Mouse (Mus musculus) MEL (cell line): Measurements from ENCODE around the gene Nfix. TPM values are rescaled to one million over a fixed set of nuclear protein-coding genes. Genes with fewer than 3 reads are reported as not detected.

Source experiments
- DNase-seq: peaks from one replicate; pipeline ENCODE4 v3.0.0; 2011; ENCODE audit warnings: low read depth, low spot score
- H3K27ac ChIP-seq: 2 replicates; pipeline ENCODE4 v1.5.1; 2012; ENCODE audit warnings: low read depth, mild to moderate bottlenecking, control low read depth, low read length, moderate library complexity; ENCODE audit not compliant: control insufficient read depth
- H3K27me3 ChIP-seq, 2 experiments: fragments of 150-350 bp in 1 of 2; sonication (generic) in 1 of 2; 2 replicates each; pipeline ENCODE4 v1.6.1; 2012; ENCODE audit warnings: low read length in 2 of 2, mild to moderate bottlenecking in 2 of 2, improper control_type of control experiment in 1 of 2, moderate library complexity in 1 of 2; ENCODE audit not compliant: insufficient read depth in 2 of 2, control insufficient read depth in 1 of 2
- H3K36me3 ChIP-seq, 2 experiments: 2 replicates each; pipeline ENCODE4 v1.6.1; 2012 to 2014; ENCODE audit warnings: low read length in 2 of 2, improper control_type of control experiment in 1 of 2, inconsistent platforms in 1 of 2, mild to moderate bottlenecking in 1 of 2; ENCODE audit not compliant: insufficient read depth in 2 of 2, control insufficient read depth in 1 of 2
- H3K4me1 ChIP-seq, 2 experiments: fragments of 150-350 bp in 1 of 2; sonication (generic) in 1 of 2; 2 replicates each; pipeline ENCODE4 v1.6.1; 2012; ENCODE audit warnings: low read length in 2 of 2, improper control_type of control experiment in 1 of 2, mild to moderate bottlenecking in 1 of 2; ENCODE audit not compliant: insufficient read depth in 2 of 2, control insufficient read depth in 1 of 2
- H3K4me3 ChIP-seq, 2 experiments: fragments of 150-350 bp in 1 of 2; sonication (generic) in 1 of 2; 2 replicates each; pipeline ENCODE4 v1.5.1; 2012; ENCODE audit warnings: low read depth in 2 of 2, low read length in 2 of 2, mild to moderate bottlenecking in 2 of 2, moderate library complexity in 2 of 2, control low read depth in 1 of 2, improper control_type of control experiment in 1 of 2; ENCODE audit not compliant: control insufficient read depth in 1 of 2, insufficient read depth in 1 of 2
- H3K79me2 ChIP-seq: 2 replicates; pipeline ENCODE4 v1.6.1; 2012; ENCODE audit warnings: mild to moderate bottlenecking, low read length, moderate library complexity; ENCODE audit not compliant: control insufficient read depth, poor library complexity, insufficient read depth
- H3K9ac ChIP-seq: 2 replicates; pipeline ENCODE4 v1.6.1; 2012; ENCODE audit warnings: low read depth, mild to moderate bottlenecking, control low read depth, low read length, moderate library complexity; ENCODE audit not compliant: control insufficient read depth, poor library complexity, severe bottlenecking
- H3K9me3 ChIP-seq: fragments of 150-350 bp; sonication (generic); replicated peaks from 2 replicates; pipeline ENCODE4 v1.6.1; 2012; ENCODE audit warnings: mild to moderate bottlenecking, low read length, improper control_type of control experiment, moderate library complexity; ENCODE audit not compliant: insufficient read depth
- CHD2 ChIP-seq: IDR thresholded peaks from 2 replicates; pipeline ENCODE4 v1.6.1; 2011; ENCODE audit warnings: low read length, improper control_type of control experiment
- E2F4 ChIP-seq: IDR thresholded peaks from 2 replicates; pipeline ENCODE4 v1.6.1; 2011; ENCODE audit warnings: low read depth, low read length, improper control_type of control experiment, borderline replicate concordance
- ETS1 ChIP-seq: IDR thresholded peaks from 2 replicates; pipeline ENCODE4 v1.6.1; 2012; ENCODE audit warnings: low read depth, mild to moderate bottlenecking, inconsistent platforms, low read length, improper control_type of control experiment, moderate library complexity
- HCFC1 ChIP-seq: IDR thresholded peaks from 2 replicates; pipeline ENCODE4 v1.6.1; 2012; ENCODE audit warnings: low read depth, mild to moderate bottlenecking, inconsistent platforms, low read length, improper control_type of control experiment, moderate library complexity
- JUND ChIP-seq: IDR thresholded peaks from 2 replicates; pipeline ENCODE4 v1.6.1; 2011; ENCODE audit warnings: low read depth, mild to moderate bottlenecking, improper control_type of control experiment, low read length
- KAT2A ChIP-seq: conservative IDR thresholded peaks from 2 replicates; pipeline ENCODE4 v1.6.1; 2012; ENCODE audit warnings: low read depth, low read length, improper control_type of control experiment, inconsistent platforms
- MAX ChIP-seq: IDR thresholded peaks from 2 replicates; pipeline ENCODE4 v1.6.1; 2011; ENCODE audit warnings: low read length, improper control_type of control experiment
- MYB ChIP-seq: IDR thresholded peaks from 2 replicates; pipeline ENCODE4 v1.6.1; 2011; ENCODE audit warnings: mild to moderate bottlenecking, low read depth, low read length, improper control_type of control experiment
- MYC ChIP-seq: IDR thresholded peaks from 2 replicates; pipeline ENCODE4 v1.6.1; 2011; ENCODE audit warnings: low read depth, mild to moderate bottlenecking, low read length, improper control_type of control experiment, moderate library complexity
- NELFE ChIP-seq: IDR thresholded peaks from 2 replicates; pipeline ENCODE4 v1.6.1; 2011; ENCODE audit warnings: low read depth, low read length, improper control_type of control experiment
- POLR2A ChIP-seq, 2 experiments: IDR thresholded peaks; 2 replicates each; pipeline ENCODE4 v1.6.1; 2011 to 2012; ENCODE audit warnings: low read length in 2 of 2, mild to moderate bottlenecking in 2 of 2, control low read depth in 1 of 2, improper control_type of control experiment in 1 of 2, low read depth in 1 of 2, moderate library complexity in 1 of 2; ENCODE audit not compliant: control insufficient read depth in 1 of 2, insufficient read depth in 1 of 2, poor library complexity in 1 of 2
- SMC3 ChIP-seq: IDR thresholded peaks from 2 replicates; pipeline ENCODE4 v1.6.1; 2011; ENCODE audit warnings: low read depth, low read length, improper control_type of control experiment
- TAL1 ChIP-seq: IDR thresholded peaks from 2 replicates; pipeline ENCODE4 v1.6.1; 2012; ENCODE audit warnings: mild to moderate bottlenecking, inconsistent platforms, low read length, moderate library complexity, mixed read lengths
- TCF12 ChIP-seq: IDR thresholded peaks from 2 replicates; pipeline ENCODE4 v1.6.1; 2014; ENCODE audit warnings: low read depth, mild to moderate bottlenecking, inconsistent platforms, low read length, improper control_type of control experiment, moderate library complexity
- USF2 ChIP-seq, 2 experiments: IDR thresholded peaks; 2 replicates each; pipeline ENCODE4 v1.6.1; 2011 to 2012; ENCODE audit warnings: improper control_type of control experiment in 2 of 2, low read length in 2 of 2, borderline replicate concordance in 1 of 2, inconsistent platforms in 1 of 2, low read depth in 1 of 2, mild to moderate bottlenecking in 1 of 2; ENCODE audit not compliant: insufficient read depth in 1 of 2
- ZC3H11A ChIP-seq: IDR thresholded peaks from 2 replicates; pipeline ENCODE4 v1.6.1; 2012; ENCODE audit warnings: low read depth, mild to moderate bottlenecking, inconsistent platforms, low read length, improper control_type of control experiment
- ZMIZ1 ChIP-seq: IDR thresholded peaks from 2 replicates; pipeline ENCODE4 v1.6.1; 2012; ENCODE audit warnings: low read depth, mild to moderate bottlenecking, inconsistent platforms, low read length, improper control_type of control experiment, moderate library complexity
- polyA plus RNA-seq, 2 experiments: library from polyadenylated mRNA; stranded (reverse) in 1 of 2; unstranded in 1 of 2; fragments of >175 nt in 1 of 2; fragments of >200 nt in 1 of 2; gene quantifications; 2 replicates each; pipeline versions ENCODE4 v1.2.1 to v1.2.4; 2012; ENCODE audit warnings: low replicate concordance in 2 of 2, low read depth in 1 of 2; ENCODE audit not compliant: insufficient read length in 2 of 2, insufficient read depth in 1 of 2, missing spikeins in 1 of 2
- total RNA-seq: library from RNA; depleted of rRNA; stranded (reverse); fragments of 300-350 nt; gene quantifications from 2 replicates; pipeline ENCODE4 v1.2.3, GENCODE M21; 2012

The Nfix gene
- total and polyA plus RNA-seq, 3 experiments: 14.4 to 29.1 TPM; not detected in 1

- no peaks in the 10 kb centered on the region for H3K27me3 ChIP-seq
- peaks cover 6 to 14% of the 10 kb centered on the region in 2 experiments; a peak in 3 of 4 replicates for H3K36me3 ChIP-seq
- H3K27ac ChIP-seq: no peak overlapping the region
- H3K4me3 ChIP-seq: no peak overlapping the region
- TF ChIP-seq NELFE (no peak), ZMIZ1 (no peak), ETS1 (no peak), MAX (no peak), JUND (no peak)
- TF ChIP-seq, all 39 proteins: peak for 0
- Histone ChIP-seq H3K9me3 (no peaks in the 10 kb centered on the region), H3K9ac (no peak overlapping the region), H3K79me2 (peaks cover 63% of the 10 kb centered on the region), H3K4me1 (peaks cover 0 to 7% of the 10 kb centered on the region in 2 experiments; a peak in 2 of 4 replicates)
- no peak for DNase-seq
Measured at GRCm38 (mm10) chr8:84682257-84682656, 117.9 kb downstream of the Nfix start.

- H3K4me3 ChIP-seq: no peak overlapping the region
- H3K27me3 ChIP-seq: no peaks in the 10 kb centered on the region
- TF ChIP-seq CHD2: no peak
- TF ChIP-seq HCFC1: no peak
- no peak for TF ChIP-seq TAL1
- no peak for TF ChIP-seq TCF12
- TF ChIP-seq MAX: no peak
- no peak for TF ChIP-seq POLR2A (IDR thresholded peaks at IDR 0.05; ENCODE audit: control insufficient read depth in 1 of 2, insufficient read depth in 1 of 2, low read depth in 1 of 2, low read length in 2 of 2, poor library complexity in 1 of 2)
- TF ChIP-seq KAT2A: no peak
- TF ChIP-seq ETS1: no peak
- TF ChIP-seq MYB: no peak
- no peak for TF ChIP-seq USF2 (IDR thresholded peaks at IDR 0.05; ENCODE audit: borderline replicate concordance in 1 of 2, insufficient read depth in 1 of 2, low read depth in 1 of 2, low read length in 2 of 2)
- TF ChIP-seq MYC: no peak
- no peak for TF ChIP-seq SMC3
- TF ChIP-seq E2F4: no peak
- no peak for TF ChIP-seq ZC3H11A
- peaks cover 6 to 16% of the 10 kb centered on the region in 2 experiments; a peak in 3 of 4 replicates for H3K36me3 ChIP-seq
- H3K4me1 ChIP-seq: peaks cover 0 to 7% of the 10 kb centered on the region in 2 experiments; a peak in 2 of 4 replicates
- no peak overlapping the region for H3K27ac ChIP-seq
- no peak overlapping the region for H3K9ac ChIP-seq
- DNase-seq: no peak
- H3K9me3 ChIP-seq: no peaks in the 10 kb centered on the region
- H3K79me2 ChIP-seq: peaks cover 59% of the 10 kb centered on the region
Measured at GRCm38 (mm10) chr8:84681476-84681875, 118.7 kb downstream of the Nfix start.
